Mouse (Mus musculus): ENCODE results near the gene Vps13a. TPM values are rescaled to one million over a fixed set of nuclear protein-coding genes. Genes with fewer than 3 reads are reported as not detected.
"Not testable (repeated sequence)": the region's sequence is repeated elsewhere in the genome, so short reads cannot be mapped to it uniquely, and the experiment has no call there.

Gene Vps13a
- total RNA-seq (2015) (50.9 and 67.2 TPM in 2 replicates), total RNA-seq (2017) (51.8 and 72.8 TPM in 2 replicates)

DNA sequence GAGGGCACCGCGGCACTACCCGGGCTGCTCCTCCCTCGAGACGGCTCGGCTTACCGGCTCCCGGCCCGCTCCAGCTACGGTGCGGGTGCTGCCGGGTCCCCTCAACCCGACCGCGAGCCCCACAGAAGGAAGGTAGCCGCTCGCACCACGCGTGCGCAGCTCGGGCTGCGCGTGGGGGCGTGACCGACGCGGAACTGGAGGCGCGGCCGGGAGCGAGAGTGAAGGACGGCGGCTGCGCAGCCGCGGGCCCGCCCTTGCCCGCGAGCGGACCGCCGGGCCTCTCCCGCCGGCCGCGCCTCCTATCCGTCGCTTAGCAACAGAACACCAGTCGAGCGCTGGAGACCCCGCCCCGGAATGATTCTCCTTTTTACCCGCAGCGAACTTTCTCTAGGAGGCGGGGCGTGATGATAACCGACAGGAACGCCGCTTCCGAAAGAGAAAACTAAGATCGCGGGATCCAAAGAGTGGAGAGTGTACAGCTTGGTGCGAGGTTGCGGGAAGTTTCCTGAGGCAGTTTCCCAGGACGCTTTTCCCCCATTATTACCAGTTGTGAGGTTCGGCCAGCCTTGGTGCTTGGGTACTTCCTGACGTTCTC, at the start of gene Vps13a:
TSS of gene Vps13a (minus strand) at position 144 of the 595 bp plus-strand sequence.
- ATAC-seq (replicated peaks; ENCODE audit: poor library complexity) = peak; percentile 94

DNA sequence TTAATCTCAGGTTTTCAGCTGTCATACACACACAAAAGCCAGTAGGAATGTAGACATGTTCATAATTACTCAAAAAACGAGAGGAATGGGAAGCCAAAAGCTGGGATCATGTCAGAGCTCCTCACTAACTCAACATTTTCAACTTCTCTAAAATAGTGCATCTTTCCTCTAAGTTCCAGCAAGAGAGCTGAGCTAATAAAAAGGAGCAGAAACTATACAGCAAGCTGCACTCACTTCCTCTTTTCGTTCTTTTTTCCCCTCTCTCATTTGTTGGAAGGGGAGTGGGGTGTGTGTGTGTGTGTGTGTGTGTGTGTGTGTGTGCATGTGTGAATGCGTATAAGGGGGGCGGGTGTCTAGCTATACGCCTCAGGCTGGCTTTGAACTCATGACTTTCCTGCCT, 46.9 kb upstream of the Vps13a start:
- ATAC-seq (replicated peaks; ENCODE audit: poor library complexity) = peak; percentile 54

DNA sequence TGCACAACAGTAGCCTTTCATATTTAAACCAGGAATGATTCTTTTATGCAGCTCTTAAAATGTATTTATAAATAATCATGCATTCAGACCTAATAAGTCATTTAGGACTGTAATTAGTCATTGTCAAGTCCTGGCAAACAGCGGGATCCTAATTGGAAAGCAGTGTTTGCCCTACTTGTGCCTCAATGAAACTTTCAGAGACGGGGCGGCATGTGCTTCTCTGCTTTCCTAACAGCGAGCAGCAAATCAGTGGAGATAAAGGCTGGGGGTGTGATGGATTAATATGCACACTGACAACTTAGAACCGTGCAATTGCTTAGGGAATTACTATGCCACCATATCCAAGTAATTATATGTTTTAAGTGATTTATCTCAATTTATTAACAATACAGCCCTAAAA, 44.5 kb upstream of the Vps13a start:
- ATAC-seq (replicated peaks; ENCODE audit: poor library complexity) = no peak

DNA sequence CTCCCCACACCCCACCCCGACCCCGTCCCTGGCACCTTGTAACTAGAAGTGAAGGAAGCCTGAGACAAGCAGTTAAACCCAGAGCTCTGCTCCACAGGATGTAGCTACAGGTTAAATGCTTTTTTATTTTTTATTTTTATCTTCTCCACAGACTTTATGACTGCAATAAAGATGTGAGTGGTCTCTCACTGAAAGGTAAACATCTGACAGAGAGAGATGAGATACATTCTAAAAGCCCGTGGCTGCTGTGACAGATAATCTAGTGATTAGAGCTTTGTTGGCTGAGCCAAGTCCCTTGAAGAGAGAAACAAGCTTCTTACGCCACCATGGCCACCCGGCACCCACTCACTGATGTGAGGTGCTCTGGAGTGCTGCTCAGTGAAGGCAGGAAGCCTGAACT, 34.1 kb upstream of the Vps13a start:
- no peak for ATAC-seq (replicated peaks; ENCODE audit: poor library complexity)

DNA sequence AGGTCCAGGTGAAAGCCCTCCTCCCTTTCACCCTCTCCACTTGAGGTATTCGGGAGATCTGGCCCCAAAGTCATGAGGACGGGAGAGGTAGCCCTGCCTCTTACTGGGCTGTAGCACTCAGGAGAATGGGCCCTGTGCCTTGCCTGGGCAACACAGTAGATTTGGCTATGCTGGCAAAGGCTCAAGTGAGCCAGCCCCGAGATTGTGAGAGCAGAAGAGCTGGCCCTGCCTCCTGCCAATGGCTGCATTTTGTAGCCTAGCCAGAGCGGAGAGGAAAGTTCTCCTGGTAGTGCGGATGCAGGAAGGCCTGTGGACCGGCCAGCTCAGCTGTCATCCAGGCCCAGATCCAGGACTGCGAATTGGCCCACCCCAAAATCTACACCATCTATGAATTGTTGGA, 32.6 kb upstream of the Vps13a start:
- ATAC-seq (replicated peaks; ENCODE audit: poor library complexity) = no peak

DNA sequence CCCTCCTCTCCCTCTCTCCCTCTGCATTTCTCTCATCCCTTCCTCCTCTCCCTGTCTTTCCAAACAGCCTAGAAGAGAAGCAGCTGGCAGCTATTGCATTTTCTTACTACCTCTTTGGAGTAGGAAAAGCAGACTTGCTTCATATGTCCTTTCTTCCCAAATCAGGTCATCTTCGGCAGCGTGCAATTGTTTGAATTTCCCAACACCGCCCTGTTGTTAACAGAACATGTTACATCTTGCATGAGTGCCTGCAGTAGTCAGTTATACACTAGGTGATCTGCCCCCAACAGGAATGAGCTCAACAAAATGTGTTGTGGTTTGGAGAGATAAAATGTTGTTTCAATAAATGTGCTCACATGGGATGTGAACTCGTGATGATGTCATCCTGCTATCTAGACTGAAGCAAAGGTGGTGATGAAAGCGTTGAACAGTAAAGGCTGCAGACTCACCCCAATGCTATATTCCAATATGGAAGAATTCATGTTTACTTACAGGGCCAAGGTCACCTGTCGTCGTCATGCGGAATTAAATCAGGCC, 31.4 kb upstream of the Vps13a start:
- ATAC-seq (replicated peaks; ENCODE audit: poor library complexity) = peak; percentile 73

DNA sequence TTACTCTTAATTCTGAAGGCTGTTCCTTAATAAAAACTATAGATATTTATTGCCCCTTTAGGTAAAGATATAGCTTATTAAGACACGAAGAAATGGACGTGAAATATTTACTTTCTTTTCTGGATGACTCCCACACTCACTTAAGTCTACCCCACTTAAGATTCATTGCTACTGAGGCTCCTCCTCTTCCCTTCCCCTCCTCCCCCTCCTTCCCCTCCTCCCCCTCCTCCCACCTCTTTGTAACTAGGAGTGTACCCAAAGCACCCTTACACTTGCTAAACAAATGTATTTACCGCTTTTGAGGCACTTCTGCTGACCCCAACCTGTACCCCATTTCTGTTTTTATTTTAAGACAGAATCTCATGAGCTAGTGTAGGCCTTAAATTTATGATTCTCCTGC, 24.4 kb upstream of the Vps13a start:
- ATAC-seq (replicated peaks; ENCODE audit: poor library complexity) = no peak

DNA sequence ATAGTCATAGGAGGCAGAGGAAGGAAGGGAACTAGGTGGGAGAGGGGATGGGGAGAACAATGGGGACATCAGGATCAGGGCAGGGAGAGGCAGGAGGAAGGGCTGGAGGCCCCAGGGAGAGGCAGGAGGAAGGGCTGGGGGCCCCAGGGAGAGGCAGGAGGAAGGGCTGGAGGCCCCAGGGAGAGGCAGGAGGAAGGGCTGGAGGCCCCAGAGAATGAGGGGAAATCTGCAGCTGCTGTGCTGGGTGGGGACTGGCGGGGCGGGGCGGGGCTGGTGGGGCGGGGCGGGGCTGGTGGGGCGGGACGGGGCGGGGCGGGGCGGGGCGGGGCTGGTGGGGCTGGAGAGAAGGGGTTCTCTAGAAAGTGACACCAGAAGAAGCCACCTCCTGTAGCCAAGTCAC, 23.8 kb upstream of the Vps13a start:
- ATAC-seq (replicated peaks; ENCODE audit: poor library complexity) = peak; percentile 59

DNA sequence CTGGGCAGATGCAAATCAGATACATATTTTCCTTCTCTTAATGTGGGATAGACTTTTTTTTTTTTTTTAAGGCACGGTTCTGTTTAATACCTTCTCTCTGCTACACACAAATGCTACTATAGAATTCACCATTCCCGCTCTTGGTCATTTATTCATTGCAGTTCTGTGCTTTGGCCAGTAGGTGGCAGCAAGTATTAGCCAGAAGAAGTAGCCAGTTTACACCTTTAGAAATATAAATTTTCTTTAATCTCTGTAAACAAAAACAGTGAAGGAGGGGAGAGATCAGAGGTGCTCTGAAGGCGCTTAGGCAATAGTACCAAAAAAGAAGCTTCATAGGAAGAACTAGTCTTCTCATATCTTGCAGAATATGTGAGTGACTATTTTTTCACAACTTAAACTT, 22.0 kb upstream of the Vps13a start:
- ATAC-seq (replicated peaks; ENCODE audit: poor library complexity) = peak; percentile 81

DNA sequence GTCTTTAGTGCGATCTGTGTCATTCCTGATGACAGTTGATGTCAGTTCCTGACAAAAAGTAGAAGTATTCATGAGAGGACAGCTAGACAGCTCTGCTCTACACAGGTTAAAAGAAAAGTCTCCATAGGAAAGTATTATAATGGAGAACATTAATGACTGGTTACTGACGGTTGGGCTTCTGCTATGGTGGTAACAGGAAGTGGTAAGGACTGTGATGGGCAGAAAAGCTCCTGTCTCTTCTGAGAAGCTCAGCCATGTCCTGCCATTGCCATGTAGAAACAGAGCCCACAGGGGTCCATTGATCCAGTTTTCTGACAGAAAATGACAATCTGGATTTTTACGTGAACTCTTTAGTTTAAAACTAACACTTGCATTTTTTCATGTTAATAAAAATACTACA, 21.4 kb upstream of the Vps13a start:
- ATAC-seq (replicated peaks; ENCODE audit: poor library complexity) = peak; percentile 72

DNA sequence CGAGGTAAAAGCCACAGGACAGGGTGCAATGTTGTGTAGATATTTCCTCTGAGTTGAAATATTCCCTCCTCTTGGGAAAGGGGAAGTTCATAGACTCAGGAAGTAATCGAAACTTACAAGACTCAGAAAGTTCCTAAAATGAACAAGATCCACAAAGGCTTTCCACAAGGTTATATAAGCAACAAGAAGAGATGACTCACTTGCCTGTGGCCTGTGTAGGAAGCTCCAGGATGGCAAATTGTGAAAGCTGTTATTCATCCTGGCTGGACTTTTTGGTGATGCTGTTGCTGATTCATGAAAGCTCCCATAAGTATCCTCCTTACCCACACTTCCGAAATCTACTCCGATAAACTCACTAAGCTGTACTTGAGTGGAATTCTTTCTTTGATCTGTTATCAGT, 17.2 kb upstream of the Vps13a start:
- peak; percentile 31; the same call in 1 of the 2 replicates for ATAC-seq (replicated peaks; ENCODE audit: poor library complexity)

DNA sequence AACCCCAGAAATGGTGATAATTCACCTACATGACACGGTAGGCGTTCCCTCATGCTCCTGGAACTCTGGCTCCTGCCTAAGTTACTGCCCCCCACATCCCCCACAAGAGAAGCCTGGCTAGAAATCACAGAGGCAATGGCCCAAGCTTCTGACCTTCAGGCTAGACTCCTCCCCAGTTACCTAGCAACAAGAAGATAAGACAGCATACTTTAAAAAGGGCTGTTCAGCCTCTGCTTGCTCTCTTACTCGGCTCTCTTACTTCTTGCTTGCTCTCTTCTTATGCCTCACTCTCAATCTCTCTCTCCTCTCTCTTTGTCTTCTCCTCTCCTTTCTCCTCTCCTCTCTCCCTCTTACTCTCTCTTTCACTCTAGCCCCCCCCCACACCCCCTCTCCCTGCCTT, 13.8 kb upstream of the Vps13a start:
- not testable (repeated sequence) for ATAC-seq (replicated peaks; ENCODE audit: poor library complexity)

DNA sequence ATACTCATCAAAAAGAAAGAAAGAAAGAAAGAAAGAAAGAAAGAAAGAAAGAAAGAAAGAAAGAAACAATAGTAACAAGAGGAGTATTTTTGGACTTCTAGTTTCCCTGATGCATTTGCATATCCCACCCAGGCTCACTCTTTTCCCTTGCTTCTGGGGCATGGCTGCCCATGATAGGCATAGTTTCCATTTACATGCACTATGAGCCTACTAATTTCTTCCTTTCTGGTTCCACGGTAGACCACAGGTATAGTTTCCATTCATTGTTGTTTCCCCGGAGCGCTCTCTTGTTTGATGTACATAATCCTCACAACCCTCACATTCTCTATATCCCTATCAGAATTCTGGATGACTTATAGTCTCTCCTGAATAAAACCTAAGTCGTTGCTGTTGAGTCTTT, 9.2 kb upstream of the Vps13a start:
- ATAC-seq (replicated peaks; ENCODE audit: poor library complexity) = no peak

DNA sequence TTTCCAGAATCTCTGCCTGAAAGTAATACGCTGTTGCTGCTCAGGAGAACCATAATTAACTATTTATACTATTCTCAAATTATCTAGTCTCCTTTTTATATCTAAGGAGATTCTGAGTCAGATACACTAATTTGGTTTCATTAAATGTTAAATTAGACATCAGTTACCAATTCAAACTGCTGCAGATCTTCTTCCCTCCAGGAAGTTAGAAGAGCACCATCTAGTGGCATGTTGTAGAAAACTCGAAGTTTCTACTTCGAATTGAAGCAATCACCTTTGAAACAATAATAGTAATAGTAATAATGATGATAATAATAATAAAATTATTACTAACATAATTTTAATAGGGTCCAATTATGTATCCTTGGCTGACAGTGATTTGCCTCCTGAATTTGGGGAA, 4.1 kb upstream of the Vps13a start:
- no peak for ATAC-seq (replicated peaks; ENCODE audit: poor library complexity)

DNA sequence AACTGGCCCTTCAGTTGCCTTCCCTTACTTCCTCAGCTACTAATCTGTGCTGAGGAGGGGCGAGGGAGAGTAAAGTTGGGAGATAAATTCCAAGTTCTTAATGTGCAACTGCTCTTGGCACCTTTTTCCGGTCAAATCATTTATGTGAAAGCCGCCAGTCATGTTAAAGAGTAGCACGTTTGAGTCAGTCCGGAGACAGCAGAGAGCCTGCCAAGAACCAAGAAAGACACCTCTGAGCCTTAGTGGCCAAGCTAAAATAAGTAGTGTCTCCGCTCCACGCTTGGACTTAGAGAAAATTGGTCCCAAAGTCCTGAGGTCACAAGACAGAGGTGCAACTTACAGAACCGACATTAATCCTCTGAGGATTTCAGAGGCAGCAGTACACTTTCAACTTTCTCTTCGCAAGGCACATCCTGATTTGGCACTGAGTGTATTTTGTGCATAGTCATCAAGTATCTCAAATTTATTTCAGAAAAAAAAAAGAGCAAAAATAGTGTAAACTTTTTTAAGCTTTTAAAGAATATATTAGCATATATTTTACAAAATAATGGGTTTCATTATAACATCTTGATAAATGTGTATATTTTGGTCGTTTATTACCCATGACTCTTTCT, 780 bp upstream of the Vps13a start:
- ATAC-seq (replicated peaks; ENCODE audit: poor library complexity) = peak; percentile 7; the same call in 1 of the 2 replicates

DNA sequence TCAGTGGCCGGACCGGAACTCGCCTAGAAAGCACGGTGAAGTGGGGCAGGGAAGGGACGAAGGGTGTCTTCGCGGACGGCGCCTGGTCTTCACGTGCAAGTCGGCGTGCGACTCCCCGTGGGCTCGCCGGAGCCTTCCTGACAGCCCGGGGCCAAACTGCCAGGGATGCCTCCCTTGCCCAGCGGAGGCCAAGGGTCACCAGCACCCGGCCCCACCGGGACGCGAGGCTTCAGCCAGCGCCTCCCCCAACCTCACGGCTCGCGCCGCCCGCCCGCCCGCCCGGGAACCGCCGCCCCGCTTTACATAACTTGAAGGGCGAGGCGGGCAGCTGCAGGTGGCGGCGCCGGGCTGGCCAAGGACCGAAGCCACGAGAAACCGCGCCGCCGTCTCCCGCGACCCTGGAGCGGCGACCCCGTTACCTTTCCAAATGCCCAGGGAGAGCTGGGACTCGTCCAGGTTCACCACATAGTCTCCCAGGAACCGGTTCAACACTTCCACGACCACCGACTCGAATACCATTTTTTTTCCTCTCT, 416 bp downstream of the Vps13a start:
- 0 out of 2 replicates have a peak, but pooled peaks have one; percentile 11 for ATAC-seq (replicated peaks; ENCODE audit: poor library complexity)

DNA sequence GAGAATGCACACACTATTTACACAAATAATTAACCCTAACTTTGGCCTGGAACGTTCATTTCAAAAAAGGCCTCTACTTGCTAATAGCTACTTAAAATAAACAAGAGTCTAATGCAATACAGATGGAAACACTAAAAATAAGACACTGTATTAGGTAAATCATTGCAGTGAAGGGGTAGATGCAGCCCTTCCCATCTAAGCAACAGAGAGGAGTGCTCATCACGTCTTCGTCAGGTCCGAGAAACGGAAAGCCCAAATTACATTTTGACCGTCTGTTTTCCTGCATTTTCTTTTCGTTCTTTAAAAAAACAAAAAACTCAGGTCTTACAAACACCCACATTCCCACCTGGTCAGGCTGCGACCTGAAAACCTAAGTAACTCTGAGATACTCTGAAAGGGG, 947 bp downstream of the Vps13a start:
- ATAC-seq (replicated peaks; ENCODE audit: poor library complexity) = no peak

DNA sequence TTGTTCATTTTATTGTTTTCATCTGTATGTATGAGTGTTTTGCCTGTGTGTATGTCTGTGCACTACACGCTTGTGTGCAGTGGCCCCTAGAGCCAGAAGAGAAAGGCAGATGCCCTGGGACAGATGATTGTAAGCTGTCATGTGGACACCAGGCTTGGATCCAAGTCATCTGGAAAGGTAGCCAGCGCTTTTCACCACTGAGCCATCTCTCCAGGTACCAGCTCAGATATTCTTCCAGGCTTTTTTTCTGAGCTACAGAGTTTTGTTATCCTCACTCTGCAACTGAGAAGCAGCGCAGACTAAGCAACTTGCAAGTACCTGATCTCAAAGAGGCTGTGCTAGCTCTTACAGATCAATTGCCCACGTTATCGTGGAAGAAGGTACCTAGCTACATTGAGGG, 1.5 kb downstream of the Vps13a start:
- no peak for ATAC-seq (replicated peaks; ENCODE audit: poor library complexity)

DNA sequence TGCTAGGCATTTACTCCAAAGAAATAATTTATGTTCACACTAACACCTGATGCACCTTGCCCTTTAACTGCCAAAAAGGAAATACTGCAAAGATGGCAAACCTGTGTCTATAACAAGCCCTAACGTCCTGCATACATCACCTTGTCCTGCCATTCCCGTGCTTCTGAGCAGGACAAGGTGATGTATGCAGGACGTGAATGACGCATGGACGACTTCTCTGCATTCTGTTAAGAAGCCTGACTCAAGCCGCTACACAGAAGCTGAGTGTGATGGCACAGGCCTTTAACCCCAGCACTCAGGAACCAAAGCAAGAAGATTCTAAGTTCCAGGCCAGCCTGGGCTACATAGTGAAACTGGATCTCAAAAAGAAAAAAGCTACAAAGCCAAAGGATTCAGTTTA, 2.2 kb downstream of the Vps13a start:
- no peak for ATAC-seq (replicated peaks; ENCODE audit: poor library complexity)

DNA sequence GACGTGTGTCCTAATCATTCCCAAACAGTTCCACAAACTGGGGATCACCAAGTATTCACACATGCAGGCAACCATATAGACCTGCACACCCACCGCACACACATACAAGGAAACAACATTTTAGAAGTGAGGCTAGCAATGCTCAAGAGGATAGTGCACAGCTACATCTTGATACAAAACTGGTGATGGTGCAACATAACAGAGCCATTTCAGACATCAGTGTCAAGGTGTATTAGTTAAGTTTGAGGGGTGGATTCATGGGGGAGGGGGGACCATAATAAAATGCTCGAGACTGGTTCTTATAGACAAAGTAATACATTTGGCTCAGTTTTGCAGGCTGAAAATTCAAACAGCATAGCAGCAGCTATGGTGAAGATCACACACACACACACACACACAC, 2.8 kb downstream of the Vps13a start:
- no peak for ATAC-seq (replicated peaks; ENCODE audit: poor library complexity)

DNA sequence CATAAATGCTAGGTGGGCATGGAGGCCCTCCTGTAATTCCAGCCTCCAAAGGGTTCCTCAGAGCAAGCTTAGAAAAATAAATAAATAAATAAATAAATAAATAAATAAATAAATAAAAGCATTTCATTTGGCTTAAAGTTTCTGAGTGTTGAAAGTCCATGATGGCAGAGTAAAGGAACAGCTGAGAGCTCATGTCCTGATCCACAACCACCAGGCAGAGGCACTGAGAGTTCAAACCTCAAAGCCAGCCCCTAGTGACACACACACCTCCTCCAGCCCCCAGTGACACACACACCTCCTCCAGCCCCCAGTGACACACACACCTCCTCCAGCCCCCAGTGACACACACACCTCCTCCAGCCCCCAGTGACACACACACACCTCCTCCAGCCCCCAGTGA, 3.3 kb downstream of the Vps13a start:
- ATAC-seq (replicated peaks; ENCODE audit: poor library complexity) = not testable (repeated sequence)

DNA sequence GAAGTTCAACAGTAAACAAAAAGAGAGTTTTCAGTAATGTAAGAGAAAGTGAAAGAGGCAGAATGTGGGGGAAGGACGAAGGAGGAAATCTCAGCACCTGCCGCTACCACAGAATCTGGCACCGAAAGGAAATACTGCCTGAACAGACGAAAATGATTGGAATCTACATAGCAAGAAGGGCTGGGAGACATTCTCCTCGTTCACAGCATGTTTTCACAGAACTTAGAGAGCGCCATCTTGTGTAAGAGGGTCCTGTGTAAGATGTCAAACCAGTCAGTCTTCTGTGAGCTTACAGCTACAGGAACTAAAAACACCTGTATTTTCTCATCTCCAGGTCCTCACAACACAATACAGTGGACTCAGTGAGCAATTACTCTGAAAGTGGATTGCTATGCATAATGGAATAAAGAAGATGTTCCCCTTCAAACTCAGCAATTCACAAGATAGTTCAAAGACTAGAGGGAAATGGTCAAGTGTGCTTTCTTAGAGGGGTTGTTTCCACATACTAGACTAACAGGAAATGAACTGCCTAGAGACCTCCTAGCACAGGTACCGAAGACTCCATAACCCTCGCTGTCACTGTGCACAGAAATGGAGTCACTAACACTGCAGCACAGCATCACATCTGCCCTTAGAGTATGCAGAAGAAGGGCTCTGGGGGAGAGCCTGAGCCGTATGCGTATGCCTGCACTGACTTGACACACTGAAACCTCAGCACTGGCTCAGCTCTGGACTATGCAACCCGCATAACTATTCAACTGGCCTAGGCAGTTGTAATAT, 7.3 kb downstream of the Vps13a start:
- peak; percentile 50; the same call in 1 of the 2 replicates for ATAC-seq (replicated peaks; ENCODE audit: poor library complexity)

Data from megakaryocyte progenitor cell, adult 5-6 weeks (primary cell).